Mouse (Mus musculus) liver, adult 2 months (tissue): ENCODE measurements at regions not wholly inside any gene's neighbourhood (a gene's known extent, or its start where the extent isn't known, plus 50 kb on each side); places are given as distances from the start of the nearest gene placed in this dataset.

Experiments
- CTCF ChIP-seq: fragments of 200-500 bp; IDR thresholded peaks from 2 replicates; pipeline ENCODE4 v1.5.1; 2011; ENCODE audit warnings: low read depth, low read length, control low read depth
- POLR2A ChIP-seq: fragments of 200-500 bp; IDR thresholded peaks from 2 replicates; pipeline ENCODE4 v1.6.1; 2011; ENCODE audit warnings: low read length, control low read depth; ENCODE audit not compliant: insufficient read depth; ENCODE audit errors: extremely low read depth

GRCm38 (mm10) chr9:91566006-91566641 lies 200.5 kb upstream of the Zic1 start:
- TF ChIP-seq CTCF (no peak), POLR2A (no peak)
